Mouse (Mus musculus): ENCODE measurements around the gene Mtcl1. TPM values are rescaled to one million over a fixed set of nuclear protein-coding genes. Genes with fewer than 3 reads are reported as not detected.

Mtcl1 gene
- polyA plus RNA-seq, 1 experiment from 2014 or later: 0.21 TPM

- no peak for ATAC-seq (ENCODE audit: low read depth)
These were observed 32.2 kb downstream of the Mtcl1 start for GRCm38 (mm10) chr17:66417329-66417728.

DNA sequence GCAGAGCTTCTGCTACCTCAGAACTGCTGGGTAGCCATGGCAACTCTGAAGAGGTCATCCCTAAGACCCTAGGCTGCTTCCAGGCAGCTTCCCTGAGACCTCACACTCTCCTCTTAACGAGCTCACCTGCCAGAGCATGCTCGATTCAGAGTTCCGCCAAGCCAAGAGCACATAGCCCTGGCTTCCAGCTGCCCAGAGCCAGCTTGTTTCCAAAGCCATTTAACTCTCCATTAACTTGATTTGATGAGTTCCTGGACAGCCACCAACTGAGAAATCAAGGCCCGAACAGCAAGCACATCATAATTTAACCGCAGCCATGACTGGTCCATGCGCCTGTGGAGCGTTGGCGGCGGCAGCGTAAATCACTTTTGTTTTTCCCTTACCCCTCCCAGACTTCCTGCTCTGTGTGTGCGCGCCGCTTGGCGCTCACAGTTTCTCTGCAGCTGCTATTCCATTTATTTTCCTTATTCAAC is 32.7 kb downstream of the Mtcl1 start:
- ATAC-seq (ENCODE audit: low read depth): no peak
- WGBS (ENCODE audit: insufficient replicate concordance): 22% methylated on average over 14 of the region's 14 CpGs
- H3K9ac ChIP-seq (ENCODE audit: low read depth, low read length): no peak overlapping the region
- H3K4me1 ChIP-seq (ENCODE audit: control insufficient read depth, low read depth, low read length): no peaks in the 10 kb centered on the region
- H3K36me3 ChIP-seq (ENCODE audit: control insufficient read depth, insufficient read depth): no peaks in the 10 kb centered on the region
- H3K4me2 ChIP-seq (ENCODE audit: low read depth, low read length): no peak overlapping the region
- H3K27ac ChIP-seq (ENCODE audit: low read length): no peak overlapping the region
- H3K27me3 ChIP-seq (ENCODE audit: control insufficient read depth, insufficient read depth, low read depth, low read length): no peaks in the 10 kb centered on the region
- H3K9me3 ChIP-seq (replicated peaks; ENCODE audit: control insufficient read depth, low read length): no peaks in the 10 kb centered on the region
- no peak overlapping the region for H3K4me3 ChIP-seq (ENCODE audit: low read depth, low read length)

More at GRCm38 (mm10) chr17:66417329-66417728, 32.2 kb downstream of the Mtcl1 start:
- 47% methylated on average over 5 of the region's 5 CpGs for WGBS (ENCODE audit: insufficient replicate concordance)
- H3K27me3 ChIP-seq (ENCODE audit: control insufficient read depth, insufficient read depth, low read depth, low read length): no peaks in the 10 kb centered on the region
- no peaks in the 10 kb centered on the region for H3K9me3 ChIP-seq (replicated peaks; ENCODE audit: control insufficient read depth, low read length)
- H3K27ac ChIP-seq (ENCODE audit: low read length): no peak overlapping the region
- no peak overlapping the region for H3K4me3 ChIP-seq (ENCODE audit: low read depth, low read length)
- H3K4me2 ChIP-seq (ENCODE audit: low read depth, low read length): no peak overlapping the region
- H3K36me3 ChIP-seq (ENCODE audit: control insufficient read depth, insufficient read depth): no peaks in the 10 kb centered on the region
- H3K4me1 ChIP-seq (ENCODE audit: control insufficient read depth, low read depth, low read length): no peaks in the 10 kb centered on the region
- H3K9ac ChIP-seq (ENCODE audit: low read depth, low read length): no peak overlapping the region

- Histone ChIP-seq H3K4me2 (ENCODE audit: low read depth, low read length) (no peak overlapping the region), H3K4me1 (ENCODE audit: control insufficient read depth, low read depth, low read length) (no peaks in the 10 kb centered on the region), H3K4me3 (ENCODE audit: low read depth, low read length) (no peak overlapping the region), H3K27me3 (ENCODE audit: control insufficient read depth, insufficient read depth, low read depth, low read length) (no peaks in the 10 kb centered on the region), H3K9ac (ENCODE audit: low read depth, low read length) (no peak overlapping the region), H3K9me3 (replicated peaks; ENCODE audit: control insufficient read depth, low read length) (no peaks in the 10 kb centered on the region), H3K36me3 (ENCODE audit: control insufficient read depth, insufficient read depth) (no peaks in the 10 kb centered on the region), H3K27ac (ENCODE audit: low read length) (no peak overlapping the region)
- ATAC-seq (ENCODE audit: low read depth): peak; percentile 54; the same call in 1 of the 2 replicates
- WGBS (ENCODE audit: insufficient replicate concordance): 60% methylated on average over 7 of the region's 7 CpGs
These were observed 33.1 kb downstream of the Mtcl1 start for GRCm38 (mm10) chr17:66416436-66416835.

GRCm38 (mm10) chr17:66414331-66414730 is 35.2 kb downstream of the Mtcl1 start:
- ATAC-seq (ENCODE audit: low read depth): no peak
- no peak overlapping the region for H3K4me3 ChIP-seq (ENCODE audit: low read depth, low read length)
- H3K9me3 ChIP-seq (replicated peaks; ENCODE audit: control insufficient read depth, low read length): no peaks in the 10 kb centered on the region
- H3K27ac ChIP-seq (ENCODE audit: low read length): no peak overlapping the region
- H3K4me2 ChIP-seq (ENCODE audit: low read depth, low read length): no peak overlapping the region
- no peaks in the 10 kb centered on the region for H3K4me1 ChIP-seq (ENCODE audit: control insufficient read depth, low read depth, low read length)
- H3K27me3 ChIP-seq (ENCODE audit: control insufficient read depth, insufficient read depth, low read depth, low read length): no peaks in the 10 kb centered on the region
- H3K36me3 ChIP-seq (ENCODE audit: control insufficient read depth, insufficient read depth): no peaks in the 10 kb centered on the region
- H3K9ac ChIP-seq (ENCODE audit: low read depth, low read length): no peak overlapping the region
- 43% methylated on average over 1 of the region's 1 CpGs for WGBS (ENCODE audit: insufficient replicate concordance)

DNA sequence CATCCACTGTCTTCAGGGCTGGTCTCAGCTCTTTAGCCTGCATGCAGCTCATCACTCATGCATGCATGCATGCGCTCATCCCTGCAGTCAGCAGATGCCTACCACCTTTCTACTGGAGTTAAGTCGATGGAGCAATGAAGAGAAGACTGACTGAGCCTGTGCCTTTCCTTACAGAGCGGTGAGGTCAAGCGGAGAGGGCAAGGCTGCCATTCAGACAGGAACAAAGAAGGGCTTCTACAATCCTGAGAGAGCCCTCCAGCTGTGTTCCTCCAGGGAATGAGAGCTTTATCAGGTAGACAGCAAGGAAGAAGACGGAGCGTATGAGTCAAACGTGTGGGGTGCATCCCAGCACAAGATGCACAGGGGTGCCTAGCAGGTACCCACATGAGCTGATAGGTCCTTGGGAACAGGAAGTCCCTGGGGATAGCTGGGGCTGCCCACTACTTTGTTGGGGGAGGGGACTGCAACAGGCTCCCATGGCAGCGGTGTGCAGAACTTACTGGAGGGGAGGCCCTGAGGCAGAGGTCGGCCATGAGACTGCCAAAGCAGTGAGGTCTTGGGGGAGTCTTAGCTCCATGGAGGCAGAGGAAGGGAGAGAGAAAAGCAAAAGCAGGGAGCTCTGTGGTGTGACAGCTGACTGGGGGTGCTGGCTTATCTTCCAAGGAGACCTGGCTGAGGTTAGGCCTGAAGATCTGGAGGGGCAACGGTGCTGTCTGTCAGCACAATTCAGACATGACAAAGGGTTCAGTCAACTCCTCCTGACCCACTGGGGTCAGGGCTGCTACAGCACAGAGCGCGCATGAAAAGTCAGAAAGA is 37.2 kb downstream of the Mtcl1 start:
- Histone ChIP-seq H3K27me3 (ENCODE audit: control insufficient read depth, insufficient read depth, low read depth, low read length) (no peaks in the 10 kb centered on the region), H3K27ac (ENCODE audit: low read length) (no peak overlapping the region), H3K4me2 (ENCODE audit: low read depth, low read length) (no peak overlapping the region), H3K4me3 (ENCODE audit: low read depth, low read length) (no peak overlapping the region), H3K9me3 (replicated peaks; ENCODE audit: control insufficient read depth, low read length) (no peaks in the 10 kb centered on the region), H3K36me3 (ENCODE audit: control insufficient read depth, insufficient read depth) (no peaks in the 10 kb centered on the region), H3K9ac (ENCODE audit: low read depth, low read length) (no peak overlapping the region), H3K4me1 (ENCODE audit: control insufficient read depth, low read depth, low read length) (no peaks in the 10 kb centered on the region)
- ATAC-seq (ENCODE audit: low read depth): no peak
- WGBS (ENCODE audit: insufficient replicate concordance): 63% methylated on average over 12 of the region's 12 CpGs

- H3K9me3 ChIP-seq (replicated peaks; ENCODE audit: control insufficient read depth, low read length): no peaks in the 10 kb centered on the region
- no peak for ATAC-seq (ENCODE audit: low read depth)
- no peak overlapping the region for H3K27ac ChIP-seq (ENCODE audit: low read length)
- 65% methylated on average over 11 of the region's 11 CpGs for WGBS (ENCODE audit: insufficient replicate concordance)
- H3K36me3 ChIP-seq (ENCODE audit: control insufficient read depth, insufficient read depth): no peaks in the 10 kb centered on the region
- H3K27me3 ChIP-seq (ENCODE audit: control insufficient read depth, insufficient read depth, low read depth, low read length): no peaks in the 10 kb centered on the region
- H3K4me1 ChIP-seq (ENCODE audit: control insufficient read depth, low read depth, low read length): no peaks in the 10 kb centered on the region
- no peak overlapping the region for H3K9ac ChIP-seq (ENCODE audit: low read depth, low read length)
- H3K4me2 ChIP-seq (ENCODE audit: low read depth, low read length): no peak overlapping the region
- H3K4me3 ChIP-seq (ENCODE audit: low read depth, low read length): no peak overlapping the region
These were observed 38.6 kb downstream of the Mtcl1 start for GRCm38 (mm10) chr17:66410884-66411426.

DNA sequence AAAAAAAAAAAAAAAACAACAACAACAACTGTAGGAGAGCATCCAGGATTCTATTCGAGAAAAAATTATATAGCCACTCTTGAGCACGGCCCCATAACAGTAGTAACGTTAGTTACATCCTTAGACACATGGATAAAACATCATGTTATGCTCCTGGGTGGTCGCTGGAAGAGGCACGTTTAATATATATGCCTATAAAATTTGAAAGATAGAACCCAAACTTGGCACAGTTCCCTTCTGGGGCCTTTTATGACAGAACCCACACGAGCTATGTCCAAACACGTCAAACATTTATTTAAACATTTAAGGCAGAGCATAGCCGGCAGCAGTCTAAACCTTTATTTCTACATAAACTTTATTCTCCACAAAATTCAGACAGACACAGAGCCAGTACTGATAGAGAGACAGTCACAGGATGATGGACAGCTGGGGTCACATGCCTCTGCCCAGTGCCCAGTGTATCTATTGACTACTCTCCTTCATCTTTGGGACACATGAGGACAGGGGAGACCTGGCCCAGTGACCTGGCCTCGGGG is 40.4 kb downstream of the Mtcl1 start:
- ATAC-seq (ENCODE audit: low read depth): no peak
- 60% methylated on average over 9 of the region's 9 CpGs for WGBS (ENCODE audit: insufficient replicate concordance)

DNA sequence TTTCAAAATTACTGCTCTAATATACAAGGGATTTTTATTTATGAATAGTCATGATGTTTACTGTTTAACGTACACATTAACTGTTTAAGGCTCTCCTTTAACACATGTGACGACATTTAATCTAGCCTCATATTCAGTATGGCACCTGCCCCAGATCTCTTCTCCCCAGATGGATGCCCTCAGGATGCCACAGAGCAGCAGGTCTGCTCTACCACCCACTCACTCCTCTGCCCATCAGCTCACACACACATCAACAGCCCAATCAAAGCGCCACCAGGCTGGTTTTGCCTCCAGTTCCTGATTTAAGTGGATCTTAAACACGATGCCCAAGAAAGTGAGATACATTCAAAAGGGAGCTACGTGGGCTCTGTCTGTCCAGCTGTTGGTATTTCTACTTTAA is 41.1 kb downstream of the Mtcl1 start:
- WGBS (ENCODE audit: insufficient replicate concordance): 68% methylated on average over 5 of the region's 5 CpGs
- Histone ChIP-seq H3K36me3 (ENCODE audit: control insufficient read depth, insufficient read depth) (no peaks in the 10 kb centered on the region), H3K4me1 (ENCODE audit: control insufficient read depth, low read depth, low read length) (no peaks in the 10 kb centered on the region), H3K4me3 (ENCODE audit: low read depth, low read length) (no peak overlapping the region), H3K27ac (ENCODE audit: low read length) (no peak overlapping the region), H3K4me2 (ENCODE audit: low read depth, low read length) (no peak overlapping the region), H3K9ac (ENCODE audit: low read depth, low read length) (no peak overlapping the region), H3K27me3 (ENCODE audit: control insufficient read depth, insufficient read depth, low read depth, low read length) (no peaks in the 10 kb centered on the region), H3K9me3 (replicated peaks; ENCODE audit: control insufficient read depth, low read length) (no peaks in the 10 kb centered on the region)
- no peak for ATAC-seq (ENCODE audit: low read depth)

More for the DNA sequence above, 40.4 kb downstream of the Mtcl1 start:
- no peak overlapping the region for H3K4me3 ChIP-seq (ENCODE audit: low read depth, low read length)
- no peaks in the 10 kb centered on the region for H3K4me1 ChIP-seq (ENCODE audit: control insufficient read depth, low read depth, low read length)
- H3K27ac ChIP-seq (ENCODE audit: low read length): no peak overlapping the region
- no peak overlapping the region for H3K4me2 ChIP-seq (ENCODE audit: low read depth, low read length)
- H3K9me3 ChIP-seq (replicated peaks; ENCODE audit: control insufficient read depth, low read length): no peaks in the 10 kb centered on the region
- no peaks in the 10 kb centered on the region for H3K27me3 ChIP-seq (ENCODE audit: control insufficient read depth, insufficient read depth, low read depth, low read length)
- no peaks in the 10 kb centered on the region for H3K36me3 ChIP-seq (ENCODE audit: control insufficient read depth, insufficient read depth)
- H3K9ac ChIP-seq (ENCODE audit: low read depth, low read length): no peak overlapping the region

DNA sequence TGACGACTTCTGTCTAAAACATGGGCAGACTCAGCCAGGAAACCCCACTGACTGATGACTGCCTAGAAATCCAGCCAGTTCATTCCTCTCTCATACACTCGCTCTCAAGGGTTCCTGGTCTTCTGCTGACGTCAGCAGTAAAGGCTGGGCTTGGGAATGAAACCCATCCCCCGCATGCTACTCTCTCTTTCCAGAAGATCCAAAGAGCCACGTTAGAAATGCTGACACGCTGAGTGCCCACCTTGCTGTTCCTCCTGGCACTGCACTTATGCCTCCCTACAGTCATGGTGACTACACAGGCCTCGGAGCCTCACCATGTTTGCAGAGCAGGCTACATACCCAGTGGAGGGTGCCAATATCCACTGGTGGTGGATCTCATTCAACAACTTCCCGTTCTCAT is 41.7 kb downstream of the Mtcl1 start:
- Histone ChIP-seq H3K4me3 (ENCODE audit: low read depth, low read length) (no peak overlapping the region), H3K9me3 (replicated peaks; ENCODE audit: control insufficient read depth, low read length) (no peaks in the 10 kb centered on the region), H3K36me3 (ENCODE audit: control insufficient read depth, insufficient read depth) (no peaks in the 10 kb centered on the region), H3K4me2 (ENCODE audit: low read depth, low read length) (no peak overlapping the region), H3K4me1 (ENCODE audit: control insufficient read depth, low read depth, low read length) (no peaks in the 10 kb centered on the region), H3K27ac (ENCODE audit: low read length) (no peak overlapping the region), H3K9ac (ENCODE audit: low read depth, low read length) (no peak overlapping the region), H3K27me3 (ENCODE audit: control insufficient read depth, insufficient read depth, low read depth, low read length) (no peaks in the 10 kb centered on the region)
- no peak for ATAC-seq (ENCODE audit: low read depth)
- 58% methylated on average over 8 of the region's 8 CpGs for WGBS (ENCODE audit: insufficient replicate concordance)
